Mouse (Mus musculus) mesoderm, embryonic 11.5 days (tissue): ENCODE data around the gene Tmem132b.
A peak's percentile ranks its signal among the peaks of the same experiment; 100 is the strongest.
"Not testable (repeated sequence)": the region's sequence is repeated elsewhere in the genome, so short reads cannot be mapped to it uniquely, and the experiment has no call there.

Experiments used
- DNase-seq: peaks from one replicate; pipeline ENCODE4 v3.0.0-alpha.2; 2012; ENCODE audit warnings: low read depth, low spot score

Gene Tmem132b

GRCm38 (mm10) chr5:125531634-125532033, at the start of gene Tmem132b:
Gene Tmem132b (plus strand): TSS chr5:125531774.
- DNase-seq = no peak

GRCm38 (mm10) chr5:125482474-125482873, 49.1 kb upstream of the Tmem132b start:
- DNase-seq = no peak

- DNase-seq = no peak
Measured at GRCm38 (mm10) chr5:125483712-125484611, 47.6 kb upstream of the Tmem132b start.

- no peak for DNase-seq
Measured at GRCm38 (mm10) chr5:125485031-125485778, 46.4 kb upstream of the Tmem132b start.

- no peak for DNase-seq
Measured at GRCm38 (mm10) chr5:125486088-125486487, 45.5 kb upstream of the Tmem132b start.

GRCm38 (mm10) chr5:125487375-125488115, 44.0 kb upstream of the Tmem132b start:
- DNase-seq = peak; percentile 48

GRCm38 (mm10) chr5:125488116-125488455, 43.5 kb upstream of the Tmem132b start:
- no peak for DNase-seq

- not testable (repeated sequence) for DNase-seq
Measured at GRCm38 (mm10) chr5:125488953-125489352, 42.6 kb upstream of the Tmem132b start.

- DNase-seq = no peak
Measured at GRCm38 (mm10) chr5:125491107-125491506, 40.5 kb upstream of the Tmem132b start.

GRCm38 (mm10) chr5:125492379-125493092, 39.0 kb upstream of the Tmem132b start:
- no peak for DNase-seq

- DNase-seq = no peak
Measured at GRCm38 (mm10) chr5:125493093-125493423, 38.5 kb upstream of the Tmem132b start.

GRCm38 (mm10) chr5:125495655-125496054, 35.9 kb upstream of the Tmem132b start:
- no peak for DNase-seq

GRCm38 (mm10) chr5:125497821-125498600, 33.6 kb upstream of the Tmem132b start:
- DNase-seq = peak; percentile 63

- no peak for DNase-seq
Measured at GRCm38 (mm10) chr5:125501505-125501904, 30.1 kb upstream of the Tmem132b start.

- no peak for DNase-seq
Measured at GRCm38 (mm10) chr5:125502186-125502585, 29.4 kb upstream of the Tmem132b start.

- no peak for DNase-seq
Measured at GRCm38 (mm10) chr5:125503628-125504027, 27.9 kb upstream of the Tmem132b start.

- no peak for DNase-seq
Measured at GRCm38 (mm10) chr5:125504692-125505091, 26.9 kb upstream of the Tmem132b start.

GRCm38 (mm10) chr5:125505968-125506367, 25.6 kb upstream of the Tmem132b start:
- no peak for DNase-seq

GRCm38 (mm10) chr5:125507582-125507981, 24.0 kb upstream of the Tmem132b start:
- no peak for DNase-seq

GRCm38 (mm10) chr5:125508006-125508405, 23.6 kb upstream of the Tmem132b start:
- no peak for DNase-seq

- DNase-seq = peak; percentile 62
Measured at GRCm38 (mm10) chr5:125509541-125509940, 22.0 kb upstream of the Tmem132b start.
